Mouse (Mus musculus): Measurements from ENCODE around the gene Trim11. TPM values are rescaled to one million over a fixed set of nuclear protein-coding genes. Genes with fewer than 3 reads are reported as not detected.

Gene Trim11
- total and polyA plus RNA-seq, 3 experiments: 24.8 to 27.0 TPM; not detected in 1

DNA sequence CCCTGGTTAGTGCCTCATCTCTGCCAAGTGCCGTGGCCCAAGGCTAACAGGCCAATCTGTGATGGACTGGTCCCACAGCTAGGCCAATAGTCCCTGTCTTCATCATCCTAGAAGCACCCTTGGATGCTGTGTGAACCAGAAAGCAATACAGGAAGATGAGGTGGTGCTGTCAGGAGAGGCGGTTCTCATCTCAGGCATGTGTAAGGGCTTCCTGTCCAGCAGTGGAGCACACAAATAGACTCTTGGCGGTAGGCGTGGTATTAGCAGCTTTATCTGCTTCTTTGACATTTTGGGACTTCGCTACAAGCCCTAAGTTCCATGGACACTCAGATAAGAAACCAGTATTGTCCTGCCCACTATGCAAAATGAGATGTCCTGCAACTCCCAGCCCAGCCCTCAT, 19.6 kb downstream of the Trim11 start:
- no peaks in the 10 kb centered on the region for H3K9me3 ChIP-seq (replicated peaks; ENCODE audit: insufficient read depth, low read length)
- H3K4me3 ChIP-seq (ENCODE audit: control insufficient read depth in 1 of 2, insufficient read depth in 1 of 2, low read depth in 2 of 2, low read length in 2 of 2): no peak overlapping the region
- TF ChIP-seq MYB (IDR thresholded peaks at IDR 0.05; ENCODE audit: low read depth, low read length) (no peak), ELF1 (IDR thresholded peaks at IDR 0.05; ENCODE audit: low read depth, low read length) (no peak), ETS1 (IDR thresholded peaks at IDR 0.05; ENCODE audit: low read depth, low read length) (no peak), RAD21 (IDR thresholded peaks at IDR 0.05; ENCODE audit: low read depth, low read length) (no peak), TBP (IDR thresholded peaks at IDR 0.05; ENCODE audit: low read depth, low read length) (no peak), POLR2AphosphoS5 (IDR thresholded peaks at IDR 0.05; ENCODE audit: borderline replicate concordance, low read depth, low read length) (no peak), BHLHE40 (IDR thresholded peaks at IDR 0.05; ENCODE audit: borderline replicate concordance, low read depth, low read length) (no peak), USF1 (IDR thresholded peaks at IDR 0.05; ENCODE audit: low read depth, low read length) (no peak), TCF12 (IDR thresholded peaks at IDR 0.05; ENCODE audit: low read depth, low read length) (no peak), MXI1 (IDR thresholded peaks at IDR 0.05; ENCODE audit: low read depth, low read length) (no peak), HCFC1 (IDR thresholded peaks at IDR 0.05; ENCODE audit: low read depth, low read length) (no peak), POLR2A (IDR thresholded peaks at IDR 0.05; ENCODE audit: control insufficient read depth in 1 of 2, insufficient read depth in 1 of 2, low read depth in 1 of 2, low read length in 2 of 2, poor library complexity in 1 of 2) (no peak), POLR2AphosphoS2 (IDR thresholded peaks at IDR 0.05; ENCODE audit: low read length) (no peak), JUND (IDR thresholded peaks at IDR 0.05; ENCODE audit: low read depth, low read length) (no peak), USF2 (IDR thresholded peaks at IDR 0.05; ENCODE audit: borderline replicate concordance in 1 of 2, insufficient read depth in 1 of 2, low read depth in 1 of 2, low read length in 2 of 2) (no peak), CHD2 (IDR thresholded peaks at IDR 0.05; ENCODE audit: low read length) (no peak), SIN3A (IDR thresholded peaks at IDR 0.05; ENCODE audit: low read length) (no peak), ZC3H11A (IDR thresholded peaks at IDR 0.05; ENCODE audit: low read depth, low read length) (no peak), MEF2A (IDR thresholded peaks at IDR 0.05; ENCODE audit: extremely low read depth, insufficient replicate concordance, low read depth, low read length, poor library complexity, severe bottlenecking) (no peak), E2F4 (IDR thresholded peaks at IDR 0.05; ENCODE audit: borderline replicate concordance, low read depth, low read length) (no peak)
- H3K79me2 ChIP-seq (ENCODE audit: control insufficient read depth, insufficient read depth, low read length, poor library complexity): no peaks in the 10 kb centered on the region
- H3K36me3 ChIP-seq (ENCODE audit: control insufficient read depth in 1 of 2, insufficient read depth in 2 of 2, low read length in 2 of 2): peaks cover 0 to 5% of the 10 kb centered on the region in 2 experiments; a peak in 2 of 4 replicates
- no peak overlapping the region for H3K9ac ChIP-seq (ENCODE audit: control insufficient read depth, low read depth, low read length, poor library complexity, severe bottlenecking)
- no peaks in the 10 kb centered on the region for H3K27me3 ChIP-seq (ENCODE audit: control insufficient read depth in 1 of 2, insufficient read depth in 2 of 2, low read length in 2 of 2)
- H3K4me1 ChIP-seq (ENCODE audit: control insufficient read depth in 1 of 2, insufficient read depth in 2 of 2, low read length in 2 of 2): peaks cover 0 to 10% of the 10 kb centered on the region in 2 experiments; a peak in 2 of 4 replicates
- no peak overlapping the region for H3K27ac ChIP-seq (ENCODE audit: control insufficient read depth, low read depth, low read length)
- no peak for DNase-seq (ENCODE audit: low read depth, low spot score)

DNA sequence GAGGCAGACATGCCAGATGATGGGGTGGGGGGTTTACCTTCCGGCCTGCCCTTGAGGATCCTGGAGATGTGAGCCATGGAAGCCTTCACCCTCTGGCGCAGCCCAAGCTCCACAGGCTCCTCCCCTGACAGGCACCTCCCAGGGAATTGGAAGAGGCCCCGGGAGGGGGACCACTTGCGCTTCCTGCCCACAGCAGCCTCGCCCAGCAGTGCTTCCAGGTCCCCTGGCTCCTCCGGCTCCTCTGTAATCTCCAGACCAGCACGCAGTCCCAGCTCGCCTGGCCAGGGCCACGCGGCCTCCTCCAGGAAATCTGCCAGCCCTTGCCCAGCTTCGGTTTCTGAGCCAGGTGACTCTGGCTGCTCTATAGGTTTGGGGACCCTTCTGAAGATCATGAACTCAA, 21.3 kb downstream of the Trim11 start:
- no peaks in the 10 kb centered on the region for H3K36me3 ChIP-seq (ENCODE audit: control insufficient read depth in 1 of 2, insufficient read depth in 2 of 2, low read length in 2 of 2)
- H3K4me1 ChIP-seq (ENCODE audit: control insufficient read depth in 1 of 2, insufficient read depth in 2 of 2, low read length in 2 of 2): no peaks in the 10 kb centered on the region
- no peak overlapping the region for H3K27ac ChIP-seq (ENCODE audit: control insufficient read depth, low read depth, low read length)
- no peaks in the 10 kb centered on the region for H3K79me2 ChIP-seq (ENCODE audit: control insufficient read depth, insufficient read depth, low read length, poor library complexity)
- H3K9ac ChIP-seq (ENCODE audit: control insufficient read depth, low read depth, low read length, poor library complexity, severe bottlenecking): no peak overlapping the region
- H3K27me3 ChIP-seq (ENCODE audit: control insufficient read depth in 1 of 2, insufficient read depth in 2 of 2, low read length in 2 of 2): no peaks in the 10 kb centered on the region
- H3K4me3 ChIP-seq (ENCODE audit: control insufficient read depth in 1 of 2, insufficient read depth in 1 of 2, low read depth in 2 of 2, low read length in 2 of 2): no peak overlapping the region
- no peak for DNase-seq (ENCODE audit: low read depth, low spot score)
- TF ChIP-seq POLR2AphosphoS2 (IDR thresholded peaks at IDR 0.05; ENCODE audit: low read length): no peak
- no peak for TF ChIP-seq RAD21 (IDR thresholded peaks at IDR 0.05; ENCODE audit: low read depth, low read length)
- TF ChIP-seq RCOR1 (IDR thresholded peaks at IDR 0.05; ENCODE audit: low read depth, low read length): no peak
- no peak for TF ChIP-seq ZNF384 (IDR thresholded peaks at IDR 0.05; ENCODE audit: low read depth, low read length)
- TF ChIP-seq NELFE (IDR thresholded peaks at IDR 0.05; ENCODE audit: low read depth, low read length): no peak
- no peak for TF ChIP-seq MYB (IDR thresholded peaks at IDR 0.05; ENCODE audit: low read depth, low read length)
- no peak for TF ChIP-seq TCF12 (IDR thresholded peaks at IDR 0.05; ENCODE audit: low read depth, low read length)
- TF ChIP-seq MEF2A (IDR thresholded peaks at IDR 0.05; ENCODE audit: extremely low read depth, insufficient replicate concordance, low read depth, low read length, poor library complexity, severe bottlenecking): no peak
- TF ChIP-seq MYC (IDR thresholded peaks at IDR 0.05; ENCODE audit: low read depth, low read length): no peak
- no peak for TF ChIP-seq USF1 (IDR thresholded peaks at IDR 0.05; ENCODE audit: low read depth, low read length)
- TF ChIP-seq MAFK (IDR thresholded peaks at IDR 0.05; ENCODE audit: borderline replicate concordance, low read depth, low read length): no peak
- TF ChIP-seq CHD2 (IDR thresholded peaks at IDR 0.05; ENCODE audit: low read length): no peak
- TF ChIP-seq ZC3H11A (IDR thresholded peaks at IDR 0.05; ENCODE audit: low read depth, low read length): no peak
- TF ChIP-seq SIN3A (IDR thresholded peaks at IDR 0.05; ENCODE audit: low read length): no peak
- no peak for TF ChIP-seq SMC3 (IDR thresholded peaks at IDR 0.05; ENCODE audit: low read depth, low read length)
- no peak for TF ChIP-seq ETS1 (IDR thresholded peaks at IDR 0.05; ENCODE audit: low read depth, low read length)
- H3K9me3 ChIP-seq (replicated peaks; ENCODE audit: insufficient read depth, low read length): no peaks in the 10 kb centered on the region

All from MEL (cell line).